Mouse (Mus musculus) spleen, postnatal 10 days (tissue): ENCODE results near the gene Dhdh.
"Not testable (repeated sequence)": the region's sequence is repeated elsewhere in the genome, so short reads cannot be mapped to it uniquely, and the experiment has no call there.

Source experiments
- DNase-seq, 2 experiments: peaks; one replicate each; pipeline ENCODE4 v3.0.0; 2021 to 2022; ENCODE audit warnings: low spot score in 2 of 2

The Dhdh gene

DNA sequence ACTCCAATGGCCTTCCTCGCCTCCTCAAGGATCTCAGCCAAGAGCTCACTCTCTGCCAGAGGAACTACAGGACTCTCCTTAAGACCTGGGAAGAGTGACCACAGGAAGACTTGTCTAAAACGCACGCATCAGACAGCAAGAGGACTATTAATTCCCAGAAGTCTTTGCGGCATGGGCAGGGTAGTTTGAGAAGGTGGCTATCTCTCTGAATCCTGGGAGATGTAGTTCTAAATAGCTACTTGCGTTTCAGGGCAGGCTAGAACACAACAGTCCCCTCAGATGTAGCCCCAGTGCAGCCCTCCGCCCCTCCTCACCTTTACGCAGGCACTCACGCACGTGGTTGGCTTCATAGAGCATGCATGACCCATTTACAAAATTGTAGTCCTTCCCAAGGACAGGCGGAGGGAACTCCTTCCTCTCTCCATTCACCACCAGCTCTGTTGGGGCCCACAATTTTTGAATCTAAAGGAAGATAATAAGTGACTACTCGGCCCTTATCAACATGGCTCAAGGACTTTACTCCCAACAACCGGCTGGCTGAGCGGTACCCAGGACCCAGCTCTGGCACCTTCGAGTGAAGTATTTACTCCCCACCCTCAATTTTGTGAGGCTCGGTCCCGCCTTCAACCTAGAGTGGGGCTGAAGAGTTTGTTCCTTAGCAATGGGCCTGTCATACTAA lies 13.2 kb downstream of the Dhdh start:
- DNase-seq, result no peak

- peak; percentile 79 to 90 for DNase-seq
Observed at GRCm38 (mm10) chr7:45470869-45471268, 17.7 kb downstream of the Dhdh start.

DNA sequence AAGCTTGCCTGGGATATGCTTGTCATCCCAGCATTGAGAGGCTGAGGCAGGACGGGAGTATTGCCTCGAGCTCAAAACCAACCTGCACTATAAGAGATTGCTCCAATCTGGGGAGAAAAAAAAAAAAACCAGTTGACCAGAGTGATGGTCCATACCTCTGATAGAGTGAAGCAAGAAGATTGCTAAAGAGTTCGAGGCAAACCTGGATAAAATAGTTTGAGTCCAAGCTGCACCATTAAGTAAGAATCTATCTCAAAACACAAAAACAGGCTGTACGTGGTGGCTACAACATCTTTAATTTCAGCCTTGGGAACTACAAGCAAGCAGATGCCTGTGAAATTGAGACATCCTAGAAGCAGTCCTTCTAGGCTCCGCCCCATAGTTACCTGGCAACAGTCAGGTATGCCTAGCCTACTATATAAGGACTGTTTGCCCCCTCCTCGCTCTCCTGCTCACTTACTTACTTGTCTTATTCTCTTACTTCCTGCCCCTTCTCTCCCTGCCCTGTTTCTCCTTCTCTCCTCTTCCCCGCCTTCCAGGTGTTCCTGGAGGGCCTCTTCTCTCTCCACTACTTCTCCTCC lies 21.4 kb downstream of the Dhdh start:
- no peak for DNase-seq

DNA sequence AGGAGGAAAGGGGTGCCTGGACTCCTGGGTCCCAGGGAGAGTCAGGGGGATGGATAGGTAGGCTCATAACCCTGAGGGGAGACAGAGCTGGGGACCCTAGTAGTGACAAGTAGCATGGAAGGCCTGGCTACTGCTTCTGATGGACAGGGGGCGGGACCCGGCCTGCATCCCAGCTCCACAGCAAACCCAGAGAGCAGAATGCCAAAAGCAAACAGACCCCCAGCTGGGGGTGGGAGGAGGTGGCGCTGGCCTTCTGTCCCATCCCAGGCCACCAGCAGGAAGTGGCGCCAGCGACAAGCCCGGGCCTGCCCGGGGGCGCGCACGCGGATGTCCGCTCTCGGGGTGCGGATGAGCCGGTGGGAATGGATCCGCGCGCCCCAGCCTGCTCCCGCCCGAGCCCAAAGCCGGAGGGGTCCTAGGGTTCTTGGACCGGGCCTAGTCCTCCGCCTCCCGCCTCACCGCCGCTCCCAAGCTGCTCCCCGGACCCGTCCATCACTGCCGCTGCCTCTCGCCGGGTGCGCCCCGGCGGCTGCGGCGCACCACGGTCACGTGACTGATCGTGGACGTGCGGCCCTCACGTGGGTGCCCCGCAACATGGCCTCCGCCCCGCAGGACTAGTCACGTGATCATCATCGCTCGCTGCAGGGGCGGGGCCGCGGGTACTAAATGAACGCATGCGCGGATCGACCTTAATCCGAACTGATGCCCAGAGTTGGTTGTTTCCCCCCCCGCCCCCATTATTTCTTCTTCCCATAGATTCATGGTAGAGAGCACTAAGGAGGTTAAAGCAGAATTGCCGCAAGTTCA lies 22.1 kb downstream of the Dhdh start, which contains the start of gene Bax:
Bax (minus strand) TSS at position 616 of the 807 bp plus-strand sequence.
- peak; percentile 91 to 97 for DNase-seq

- no peak for DNase-seq
Observed at GRCm38 (mm10) chr7:45465549-45465948, 23.1 kb downstream of the Dhdh start.

- no peak for DNase-seq
Observed at GRCm38 (mm10) chr7:45465112-45465511, 23.5 kb downstream of the Dhdh start.

GRCm38 (mm10) chr7:45463987-45464778 lies 24.4 kb downstream of the Dhdh start:
- DNase-seq, result no peak

DNA sequence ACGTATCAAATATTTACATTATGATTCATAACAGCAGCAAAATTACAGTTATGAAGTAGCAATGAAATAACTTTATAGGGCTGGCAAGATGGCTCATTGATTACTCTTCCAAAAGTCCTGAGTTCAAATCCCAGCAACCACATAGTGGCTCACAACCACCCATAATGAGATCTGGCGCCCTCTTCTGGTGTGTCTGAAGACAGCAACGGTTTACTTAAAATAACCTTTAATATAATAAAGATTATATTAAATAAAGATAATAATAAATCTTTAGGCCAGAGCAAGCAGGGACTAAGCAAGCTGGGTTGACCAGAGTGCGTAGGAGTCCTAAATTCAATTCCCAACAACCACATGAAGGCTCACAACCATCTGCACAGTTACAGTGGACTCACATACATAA lies 25.7 kb downstream of the Dhdh start:
- DNase-seq, result not testable (repeated sequence)

DNA sequence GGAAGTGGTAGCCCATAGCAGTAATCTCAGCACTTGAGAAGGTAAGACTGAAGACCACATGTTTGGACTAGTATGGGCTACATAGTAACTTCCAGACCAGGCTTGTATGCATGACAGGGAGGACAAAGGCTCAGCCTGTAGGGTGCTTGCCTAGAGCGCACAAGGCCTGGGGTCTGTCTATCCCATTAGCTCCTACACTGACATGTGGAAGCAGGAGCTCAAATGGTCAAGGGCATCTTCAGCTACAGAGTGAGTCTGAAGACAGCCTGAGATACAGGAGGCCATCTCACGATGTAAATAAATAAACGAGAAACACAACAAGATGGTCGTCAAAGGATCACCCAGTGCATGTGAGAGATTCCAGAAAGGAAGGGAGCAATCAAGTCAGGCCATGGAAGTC lies 26.3 kb downstream of the Dhdh start:
- no peak for DNase-seq

DNA sequence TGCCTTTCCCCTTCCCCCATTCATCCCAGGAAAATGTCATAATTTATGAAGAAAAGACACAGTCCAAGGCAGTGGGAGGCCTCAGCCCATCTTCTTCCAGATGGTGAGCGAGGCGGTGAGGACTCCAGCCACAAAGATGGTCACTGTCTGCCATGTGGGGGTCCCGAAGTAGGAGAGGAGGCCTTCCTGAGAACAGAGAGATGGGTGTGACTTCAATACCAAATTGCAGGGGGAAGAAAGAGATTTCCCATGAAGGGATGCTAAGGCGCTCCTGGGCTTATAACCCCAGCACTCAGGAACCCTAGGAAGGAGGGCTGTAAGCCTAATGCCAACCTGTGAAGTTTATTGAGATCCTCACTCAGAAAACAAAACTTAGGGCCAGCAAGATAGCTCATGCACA lies 26.8 kb downstream of the Dhdh start:
- no peak for DNase-seq

- no peak for DNase-seq
Observed at GRCm38 (mm10) chr7:45461326-45461725, 27.3 kb downstream of the Dhdh start.

GRCm38 (mm10) chr7:45460860-45461314 lies 27.7 kb downstream of the Dhdh start:
- peak; percentile 82 to 90 for DNase-seq

- DNase-seq, result peak; percentile 49 to 55
Observed at GRCm38 (mm10) chr7:45460377-45460776, 28.2 kb downstream of the Dhdh start.

GRCm38 (mm10) chr7:45459564-45460140 lies 29.0 kb downstream of the Dhdh start, which contains the start of gene Ftl1:
TSS of gene Ftl1 (minus strand) at chr7:45459884.
- DNase-seq, result peak; percentile 89 to 95

DNA sequence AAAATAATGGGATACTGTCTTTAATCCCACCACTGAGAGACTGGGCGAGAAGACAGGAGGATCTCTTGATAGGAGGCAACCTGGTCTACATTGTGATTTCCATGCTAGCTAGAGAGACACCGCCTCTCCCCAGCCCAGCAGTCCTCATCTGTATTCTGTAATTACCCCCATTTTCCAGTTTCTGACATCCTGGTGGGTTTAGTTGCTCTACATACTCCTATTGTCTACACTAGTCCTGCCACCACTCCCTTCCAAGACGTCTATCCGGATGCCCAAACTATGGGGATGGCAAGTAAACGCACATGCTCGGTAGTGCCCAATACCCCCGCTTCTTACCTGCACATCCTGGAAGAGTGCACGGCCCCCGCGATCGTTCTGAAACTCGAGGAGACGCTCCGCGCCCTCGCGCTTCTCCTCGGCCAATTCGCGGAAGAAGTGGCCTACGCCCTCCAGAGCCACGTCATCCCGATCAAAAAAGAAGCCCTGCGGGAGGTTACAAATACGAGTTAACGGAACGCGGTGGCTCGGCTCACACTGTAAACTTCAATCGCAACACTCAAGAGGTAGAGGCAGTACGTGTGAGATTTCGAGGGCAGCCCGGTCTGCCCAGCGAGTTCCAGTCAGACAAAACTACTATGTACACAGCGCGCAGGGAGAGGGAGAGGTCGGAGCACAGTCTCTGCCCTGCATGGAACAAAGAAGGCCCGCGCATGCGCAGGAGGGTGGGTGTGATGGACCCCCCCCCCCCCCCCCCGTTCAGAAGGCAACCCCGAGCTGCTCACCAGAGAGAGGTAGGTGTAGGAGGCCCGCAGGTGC lies 29.6 kb downstream of the Dhdh start:
- peak; percentile 78 to 90 for DNase-seq

DNA sequence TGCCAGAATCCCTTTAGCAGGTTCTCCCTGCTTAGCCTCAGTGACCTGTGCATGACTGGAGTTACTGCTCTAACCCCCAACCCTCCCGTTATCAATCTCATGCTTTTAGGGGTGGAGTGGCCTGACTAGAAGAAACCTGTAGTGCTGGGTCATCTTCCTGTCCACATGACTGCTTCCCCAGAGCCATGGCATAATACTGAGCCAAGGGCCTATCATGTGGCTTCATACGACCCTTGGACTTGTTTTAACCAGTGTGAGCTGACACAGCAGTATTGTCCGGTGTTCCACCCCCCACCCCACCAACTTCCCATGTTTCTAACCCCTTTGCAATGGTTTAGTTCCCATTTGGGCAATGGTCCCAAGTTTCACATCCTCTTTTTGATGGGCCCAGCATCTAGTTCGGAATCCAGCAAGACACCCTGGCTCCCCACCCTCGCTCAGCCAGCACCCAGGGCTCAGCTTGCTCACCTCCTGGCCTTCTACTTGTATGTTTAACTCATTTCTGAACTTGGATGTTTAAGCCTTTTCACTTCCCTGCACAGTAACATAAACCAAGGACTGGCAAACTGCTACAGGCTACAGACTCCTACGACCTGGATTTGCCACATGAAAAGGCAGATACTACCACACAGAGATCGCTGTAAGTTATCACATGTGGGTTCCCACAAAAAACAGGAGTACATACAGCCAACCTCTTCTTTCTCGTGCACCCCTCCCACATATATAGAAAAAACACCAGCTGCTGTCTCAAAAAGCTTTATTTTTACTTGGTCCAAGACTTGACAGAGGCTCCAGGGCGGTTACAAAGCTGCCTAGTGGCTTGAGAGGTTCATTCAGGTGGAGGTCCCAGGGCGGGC lies 31.2 kb downstream of the Dhdh start:
- no peak for DNase-seq

GRCm38 (mm10) chr7:45456721-45457203 lies 31.8 kb downstream of the Dhdh start:
- DNase-seq, result no peak

DNA sequence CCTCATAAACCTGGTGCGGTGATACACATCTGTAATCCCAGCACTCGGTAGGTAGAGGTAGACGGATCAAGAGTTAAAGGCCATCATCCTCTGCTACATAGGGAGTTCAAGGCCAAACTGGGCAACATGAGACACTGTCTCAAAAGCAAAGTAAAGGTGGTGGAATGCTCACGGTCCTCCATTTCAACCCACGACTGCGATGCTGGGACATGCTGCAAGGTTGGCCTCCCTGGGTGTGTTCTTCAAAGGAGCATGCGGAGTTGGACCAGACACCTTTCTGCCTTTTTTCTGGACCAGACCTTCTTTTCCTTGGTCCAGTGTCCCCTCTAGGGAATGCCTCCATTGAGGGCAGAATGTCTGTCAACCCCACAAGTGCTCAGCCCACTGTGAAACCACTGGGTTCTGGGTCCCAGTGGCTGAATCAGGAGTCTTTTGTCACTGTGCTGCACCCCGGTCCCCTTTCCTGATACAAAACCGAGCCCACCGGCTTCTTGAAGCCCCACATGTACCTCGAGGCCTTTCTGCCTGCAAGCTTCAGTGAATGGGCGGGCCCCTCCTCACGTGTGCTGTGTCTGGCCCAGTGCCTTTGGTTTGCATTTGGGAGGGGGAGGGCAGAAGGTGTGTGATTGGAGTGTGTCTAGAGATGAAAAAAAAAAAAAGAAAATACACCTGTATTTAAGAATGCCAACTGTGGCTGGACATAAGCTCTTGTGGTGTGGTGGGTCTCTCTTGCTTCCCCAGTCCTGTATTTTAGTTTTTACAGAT lies 32.5 kb downstream of the Dhdh start:
- no peak for DNase-seq

DNA sequence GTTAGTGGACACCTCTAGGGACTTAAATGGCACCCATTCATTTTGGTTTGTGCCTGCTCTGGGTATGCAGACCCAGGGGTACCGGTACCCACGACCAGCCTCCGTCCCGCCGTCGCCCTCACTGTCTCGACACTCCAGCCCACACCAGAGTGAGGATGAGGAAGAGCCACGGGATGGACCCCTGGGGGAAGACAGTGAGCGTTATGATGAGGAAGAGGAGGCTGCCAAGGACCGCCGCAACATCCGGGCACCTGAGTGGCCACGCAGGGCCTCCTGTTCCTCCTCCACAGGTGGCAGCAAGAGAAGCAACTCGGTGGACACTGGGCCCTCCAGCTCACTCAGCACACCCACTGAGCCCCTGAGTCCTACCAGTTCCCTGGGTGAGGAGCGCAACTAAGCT lies 33.6 kb downstream of the Dhdh start:
- no peak for DNase-seq
